Mouse (Mus musculus): Measurements from ENCODE around the gene Zp2. TPM values are rescaled to one million over a fixed set of nuclear protein-coding genes. Genes with fewer than 3 reads are reported as not detected.

The Zp2 gene
- total and polyA plus RNA-seq, 3 experiments, result 0.04 TPM; not detected in 2

DNA sequence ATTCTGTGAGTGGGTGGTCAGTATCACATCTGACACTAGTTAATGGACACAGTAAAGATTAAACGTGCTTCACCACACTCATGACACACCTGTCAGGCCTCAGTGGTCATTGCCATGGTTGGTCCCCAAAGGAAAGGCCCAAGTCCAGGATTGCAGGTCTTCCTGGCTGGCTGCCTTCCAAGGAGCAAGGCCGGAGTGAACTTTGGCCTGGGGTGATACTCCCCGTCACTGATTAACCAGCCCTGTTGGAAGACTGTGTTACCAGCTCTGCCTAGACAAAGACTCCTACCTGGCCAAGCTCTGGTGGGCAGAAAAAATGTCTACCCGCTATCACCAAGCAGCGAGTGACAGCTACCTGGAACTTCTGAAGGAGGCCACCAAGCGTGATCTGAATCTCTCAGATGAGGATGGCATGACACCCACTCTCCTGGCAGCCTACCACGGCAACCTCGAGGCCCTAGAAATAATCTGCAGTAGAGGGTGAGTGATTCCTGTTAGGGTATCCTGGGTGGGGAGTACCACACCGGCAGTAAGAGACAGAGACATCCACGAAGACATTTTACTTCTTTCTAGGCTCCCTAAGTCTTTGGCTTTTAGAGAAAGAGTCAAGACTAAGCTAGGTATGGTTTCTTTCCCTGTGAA is 28.6 kb upstream of the Zp2 start, which contains the start of gene Anks4b:
Gene Anks4b (plus strand): TSS at position 256 of the 642 bp plus-strand sequence.
- dilution Hi-C loops (cut with MboI; ENCODE audit: extremely low pct_ligation_motif_present, extremely low pct_unique_long_range_greater_than_20kb, low sequenced_read_pairs), result no loop called here
- Histone ChIP-seq H3K9ac (ENCODE audit: insufficient read depth, low read depth) (no peak within 1 kb of the TSS), H3K36me3 (replicated peaks in 1 of 2; ENCODE audit: control insufficient read depth in 1 of 2, insufficient read depth in 1 of 2, low read length in 1 of 2) (no peaks in the 10 kb centered on the region), H3K4me3 (replicated peaks in 1 of 3; ENCODE audit: low read depth in 2 of 3, low read length in 2 of 3, poor library complexity in 1 of 3) (no peak within 1 kb of the TSS), H3K27ac (ENCODE audit: insufficient read depth, low read depth) (no peak within 1 kb of the TSS), H3K9me3 (replicated peaks; ENCODE audit: low read length) (no peaks in the 10 kb centered on the region), H3K27me3 (replicated peaks) (no peaks in the 10 kb centered on the region), H3K4me2 (ENCODE audit: insufficient read depth, low read depth, poor library complexity, severe bottlenecking) (no peak within 1 kb of the TSS), H3K79me2 (replicated peaks; ENCODE audit: control insufficient read depth, extremely low read depth, insufficient read depth, poor library complexity, severe bottlenecking) (no peaks in the 10 kb centered on the region), H3K4me1 (ENCODE audit: control insufficient read depth in 1 of 2, insufficient read depth in 2 of 2) (no peaks in the 10 kb centered on the region)
- in situ Hi-C loops (cut with MboI; ENCODE audit: low pct_ligation_motif_present, low pct_unique_long_range_greater_than_20kb, low sequenced_read_pairs), result no loop called here
- TF ChIP-seq E2F4 (IDR thresholded peaks at IDR 0.05; ENCODE audit: insufficient replicate concordance, low read depth, low read length) (no peak), ZMIZ1 (IDR thresholded peaks at IDR 0.05; ENCODE audit: low read depth, low read length) (no peak), RCOR1 (conservative IDR thresholded peaks at IDR 0.05; ENCODE audit: low read depth, low read length) (no peak), USF2 (conservative IDR thresholded peaks at IDR 0.05; ENCODE audit: low read depth, low read length) (no peak), ZC3H11A (IDR thresholded peaks at IDR 0.05; ENCODE audit: low read depth, low read length) (no peak), NRF1 (IDR thresholded peaks at IDR 0.05; ENCODE audit: low read depth, low read length) (no peak), USF1 (IDR thresholded peaks at IDR 0.05; ENCODE audit: low read depth, low read length) (no peak), MXI1 (IDR thresholded peaks at IDR 0.05; ENCODE audit: low read depth, low read length) (no peak), ELF1 (IDR thresholded peaks at IDR 0.05; ENCODE audit: low read depth, low read length) (no peak), HCFC1 (IDR thresholded peaks at IDR 0.05; ENCODE audit: low read depth, low read length) (no peak), ZNF384 (IDR thresholded peaks at IDR 0.05; ENCODE audit: low read depth, low read length) (no peak)
- no peak for DNase-seq (ENCODE audit: extremely low read depth)

DNA sequence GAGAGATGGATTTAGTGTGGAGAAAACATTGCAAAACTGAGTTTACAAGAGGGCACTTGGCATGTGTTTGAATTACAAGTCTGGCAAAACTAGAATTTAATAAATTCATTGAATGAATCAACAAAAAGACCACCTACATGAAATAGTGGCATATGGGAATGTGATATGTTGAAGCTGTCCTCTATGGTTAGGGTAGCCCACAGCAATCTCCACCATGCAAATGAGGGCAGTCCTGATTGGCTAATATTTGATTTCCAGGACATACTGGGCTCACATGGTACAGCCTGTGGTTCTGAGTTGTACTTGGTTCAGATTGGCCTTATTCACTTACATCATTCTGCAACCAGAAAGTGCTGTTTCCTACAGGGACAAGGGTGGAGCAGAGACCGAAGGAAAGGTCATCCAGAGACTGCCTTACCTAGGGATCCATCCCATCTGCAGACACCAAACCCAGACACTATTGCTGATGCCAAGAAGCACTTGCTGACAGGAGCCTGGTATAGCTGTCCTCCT is 27.2 kb upstream of the Zp2 start:
- Histone ChIP-seq H3K4me1 (ENCODE audit: control insufficient read depth in 1 of 2, insufficient read depth in 2 of 2) (no peaks in the 10 kb centered on the region), H3K27ac (ENCODE audit: insufficient read depth, low read depth) (no peak overlapping the region), H3K4me2 (ENCODE audit: insufficient read depth, low read depth, poor library complexity, severe bottlenecking) (no peak overlapping the region), H3K36me3 (replicated peaks in 1 of 2; ENCODE audit: control insufficient read depth in 1 of 2, insufficient read depth in 1 of 2, low read length in 1 of 2) (no peaks in the 10 kb centered on the region), H3K27me3 (replicated peaks) (no peaks in the 10 kb centered on the region), H3K4me3 (replicated peaks in 1 of 3; ENCODE audit: low read depth in 2 of 3, low read length in 2 of 3, poor library complexity in 1 of 3) (no peak overlapping the region), H3K9ac (ENCODE audit: insufficient read depth, low read depth) (no peak overlapping the region), H3K9me3 (replicated peaks; ENCODE audit: low read length) (no peaks in the 10 kb centered on the region), H3K79me2 (replicated peaks; ENCODE audit: control insufficient read depth, extremely low read depth, insufficient read depth, poor library complexity, severe bottlenecking) (no peaks in the 10 kb centered on the region)
- TF ChIP-seq BHLHE40 (IDR thresholded peaks at IDR 0.05; ENCODE audit: low read depth, low read length) (no peak), CHD1 (IDR thresholded peaks at IDR 0.05; ENCODE audit: low read depth, low read length) (no peak), ELF1 (IDR thresholded peaks at IDR 0.05; ENCODE audit: low read depth, low read length) (no peak), ZKSCAN1 (IDR thresholded peaks at IDR 0.05; ENCODE audit: borderline replicate concordance, low read depth, low read length) (no peak), HCFC1 (IDR thresholded peaks at IDR 0.05; ENCODE audit: low read depth, low read length) (no peak)
- in situ Hi-C loops (cut with MboI; ENCODE audit: low pct_ligation_motif_present, low pct_unique_long_range_greater_than_20kb, low sequenced_read_pairs), result no loop called here
- dilution Hi-C loops (cut with MboI; ENCODE audit: extremely low pct_ligation_motif_present, extremely low pct_unique_long_range_greater_than_20kb, low sequenced_read_pairs), result no loop called here
- no peak for DNase-seq (ENCODE audit: extremely low read depth)

Measured in CH12.LX (cell line).